Mouse (Mus musculus): ENCODE data around the gene B4galt1.
A peak's percentile ranks its signal among the peaks of the same experiment; 100 is the strongest.

The B4galt1 gene

GRCm38 (mm10) chr4:40872129-40872528 lies 18.3 kb upstream of the B4galt1 start:
- DNase-seq (ENCODE audit: low spot score in 2 of 2) = no peak

GRCm38 (mm10) chr4:40870206-40870605 lies 16.4 kb upstream of the B4galt1 start:
- DNase-seq (ENCODE audit: low spot score in 2 of 2) = no peak

- peak in 1 of 2 experiments; percentile 30 for DNase-seq (ENCODE audit: low spot score in 2 of 2)
These were observed 14.9 kb upstream of the B4galt1 start for GRCm38 (mm10) chr4:40868554-40869232.

GRCm38 (mm10) chr4:40864361-40864760 lies 10.6 kb upstream of the B4galt1 start:
- no peak for DNase-seq (ENCODE audit: low spot score in 2 of 2)

GRCm38 (mm10) chr4:40863340-40863739 lies 9.5 kb upstream of the B4galt1 start:
- no peak for DNase-seq (ENCODE audit: low spot score in 2 of 2)

- DNase-seq (ENCODE audit: low spot score in 2 of 2) = no peak
These were observed 7.3 kb upstream of the B4galt1 start for GRCm38 (mm10) chr4:40861131-40861530.

GRCm38 (mm10) chr4:40857824-40858346 lies 4.1 kb upstream of the B4galt1 start:
- no peak for DNase-seq (ENCODE audit: low spot score in 2 of 2)

GRCm38 (mm10) chr4:40856571-40856970 lies 2.8 kb upstream of the B4galt1 start:
- DNase-seq (ENCODE audit: low spot score in 2 of 2) = no peak

GRCm38 (mm10) chr4:40854387-40854933 lies 655 bp upstream of the B4galt1 start:
- DNase-seq (ENCODE audit: low spot score in 2 of 2) = no peak

- DNase-seq (ENCODE audit: low spot score in 2 of 2) = no peak
These were observed 792 bp downstream of the B4galt1 start for GRCm38 (mm10) chr4:40852861-40853564.

GRCm38 (mm10) chr4:40852249-40852781 lies 1.5 kb downstream of the B4galt1 start:
- no peak for DNase-seq (ENCODE audit: low spot score in 2 of 2)

GRCm38 (mm10) chr4:40851763-40852248 lies 2.0 kb downstream of the B4galt1 start:
- no peak for DNase-seq (ENCODE audit: low spot score in 2 of 2)

GRCm38 (mm10) chr4:40851031-40851762 lies 2.6 kb downstream of the B4galt1 start:
- no peak for DNase-seq (ENCODE audit: low spot score in 2 of 2)

GRCm38 (mm10) chr4:40850582-40850981 lies 3.2 kb downstream of the B4galt1 start:
- no peak for DNase-seq (ENCODE audit: low spot score in 2 of 2)

- no peak for DNase-seq (ENCODE audit: low spot score in 2 of 2)
These were observed 4.3 kb downstream of the B4galt1 start for GRCm38 (mm10) chr4:40849518-40849917.

GRCm38 (mm10) chr4:40848246-40848645 lies 5.6 kb downstream of the B4galt1 start:
- DNase-seq (ENCODE audit: low spot score in 2 of 2) = no peak

- no peak for DNase-seq (ENCODE audit: low spot score in 2 of 2)
These were observed 6.6 kb downstream of the B4galt1 start for GRCm38 (mm10) chr4:40847160-40847559.

GRCm38 (mm10) chr4:40846143-40846931 lies 7.5 kb downstream of the B4galt1 start:
- DNase-seq (ENCODE audit: low spot score in 2 of 2) = no peak

- DNase-seq (ENCODE audit: low spot score in 2 of 2) = no peak
These were observed 8.7 kb downstream of the B4galt1 start for GRCm38 (mm10) chr4:40844811-40845751.

Measured in frontal cortex, postnatal 10 days (tissue).